ENCODE assay signal across 14 mouse cellular contexts in the genomic region with DNA sequence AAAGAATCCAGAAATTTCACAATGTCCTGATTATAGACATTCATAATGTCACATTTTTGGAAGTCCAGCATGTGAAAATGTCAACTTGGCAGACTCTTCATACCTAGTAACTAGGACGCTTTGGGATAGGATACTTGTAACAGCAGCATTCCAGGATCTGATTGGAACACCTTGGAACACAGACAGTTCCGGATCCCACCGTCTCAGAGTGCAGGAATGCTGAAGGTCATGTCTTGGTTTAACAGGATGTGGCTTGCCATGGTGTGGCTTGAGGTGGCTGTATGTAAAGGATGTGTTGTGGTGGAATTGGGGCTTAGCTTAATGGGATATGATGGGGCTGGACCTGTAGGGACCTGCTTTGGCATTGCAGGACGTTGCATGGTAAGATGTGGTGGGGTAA. TPM values are rescaled to one million over a fixed set of nuclear protein-coding genes. Genes with fewer than 3 reads are reported as not detected.
A peak's percentile ranks its signal among the peaks of the same experiment; 100 is the strongest.
DNase-seq lines count a peak whose midpoint lies in the region; ATAC-seq and TF ChIP-seq lines count a peak whose summit lies in the region.
"Had no signal": no experiment of that assay in that cellular context is flagged by ENCODE, and none has a peak within 500 bp of the region (broad histone marks: within the 10 kb centered on the region; RNA-seq: fewer than 3 reads in every experiment).

No protein-coding gene starts in this region.

- no peak for DNase-seq in left cerebral cortex, adult 2 months (ENCODE audit: extremely low spot score in 1 of 2, low spot score in 2 of 2)
- no peak for DNase-seq in left cerebral cortex, postnatal 36 days (ENCODE audit: low spot score in 2 of 2)
- peak; percentile 46 for DNase-seq in brain, adult 2 months (ENCODE audit: low read depth, low spot score)
- DNase-seq in adrenal gland, postnatal 36 days, result no peak
- DNase-seq in kidney, adult 9 months, result no peak
- DNase-seq: gastrocnemius, postnatal 36 days; kidney, adult 18-20 months; kidney, postnatal 25 days; liver, embryonic 13.5 days; thymus, adult 2 months had no signal

- H3K27ac ChIP-seq in left cerebral cortex, adult 2 months, result peak overlapping the region; percentile 92
- no peak overlapping the region for H3K27ac ChIP-seq in hindbrain, embryonic 15.5 days (replicated peaks)
- no peak overlapping the region for H3K27ac ChIP-seq in neural tube, embryonic 13.5 days (replicated peaks)
- H3K27ac ChIP-seq: liver, embryonic 13.5 days had no signal

- peak overlapping the region; percentile 50; the same call in 1 of the 2 replicates for H3K9ac ChIP-seq in hindbrain, embryonic 15.5 days
- no peak overlapping the region for H3K9ac ChIP-seq in neural tube, embryonic 13.5 days
- H3K9ac ChIP-seq: liver, embryonic 13.5 days had no signal

- no peaks in the 10 kb centered on the region for H3K9me3 ChIP-seq in hindbrain, embryonic 15.5 days
- no peaks in the 10 kb centered on the region for H3K9me3 ChIP-seq in neural tube, embryonic 13.5 days
- H3K9me3 ChIP-seq: liver, embryonic 13.5 days had no signal

- no peaks in the 10 kb centered on the region for H3K27me3 ChIP-seq in hindbrain, embryonic 15.5 days
- no peaks in the 10 kb centered on the region for H3K27me3 ChIP-seq in neural tube, embryonic 13.5 days

- 75% methylated on average over 4 of the region's 4 CpGs for WGBS in hindbrain, embryonic 15.5 days
- WGBS in neural tube, embryonic 13.5 days, result 77% methylated on average over 4 of the region's 4 CpGs

- peaks cover 5% of the 10 kb centered on the region; the same call in 1 of the 2 replicates for H3K36me3 ChIP-seq in hindbrain, embryonic 15.5 days
- H3K36me3 ChIP-seq in neural tube, embryonic 13.5 days, result 0 out of 2 replicates have a peak, but pooled peaks cover 6% of the 10 kb centered on the region
- H3K36me3 ChIP-seq: liver, embryonic 13.5 days had no signal

- no peak for TF ChIP-seq CTCF in left cerebral cortex, adult 2 months (IDR thresholded peaks at IDR 0.05)

- H3K4me2 ChIP-seq in hindbrain, embryonic 15.5 days, result peak overlapping the region; percentile 59
- H3K4me2 ChIP-seq in neural tube, embryonic 13.5 days, result peak overlapping the region; percentile 60

- peaks cover 6% of the 10 kb centered on the region for H3K4me1 ChIP-seq in hindbrain, embryonic 15.5 days (replicated peaks)
- peaks cover 5% of the 10 kb centered on the region for H3K4me1 ChIP-seq in neural tube, embryonic 13.5 days (replicated peaks)

- intact Hi-C loops in left cerebral cortex, adult 2 months (cut with DNase I), result no loop called here
- intact Hi-C loops in left cerebral cortex, postnatal 36 days (cut with DNase I), result no loop called here

- peak overlapping the region; percentile 56; the same call in 1 of the 2 replicates for H3K4me3 ChIP-seq in left cerebral cortex, adult 2 months
- H3K4me3 ChIP-seq in hindbrain, embryonic 15.5 days, result peak overlapping the region; percentile 54
- H3K4me3 ChIP-seq in neural tube, embryonic 13.5 days, result peak overlapping the region; percentile 52

- ATAC-seq in hindbrain, embryonic 15.5 days (ENCODE audit: low FRiP score, low read depth), result no peak
- no peak for ATAC-seq in neural tube, embryonic 13.5 days (ENCODE audit: low read depth)
- ATAC-seq: activated CD4-positive, CD25-positive, alpha-beta regulatory T cell, adult 4 months; CD4-positive, CD25-positive, alpha-beta regulatory T cell, adult 4 months had no signal

RNA-seq across cellular contexts. Expression of a gene that starts 1.2 kb away (rescaled TPM):
- total RNA-seq in left cerebral cortex, adult 2 months (2021), result 10 to 100 TPM; 74.7 to 84.7 TPM
- total RNA-seq in left cerebral cortex, postnatal 36 days (2021), result 10 to 100 TPM; 74.4 to 76.7 TPM
- polyA plus RNA-seq in hindbrain, embryonic 15.5 days (2015; fragmentation: Nextera tagmentation; extraction: Ambion mirVana), result 47.0 and 52.9 TPM in 2 replicates
- 40.9 and 47.3 TPM in 2 replicates for polyA plus RNA-seq in neural tube, embryonic 13.5 days (2015; fragmentation: Nextera tagmentation; extraction: Ambion mirVana)
- total RNA-seq in adrenal gland, postnatal 36 days (2021), result 1 to 10 TPM; 6.8 to 7.9 TPM

RNA-seq across cellular contexts. Expression of a gene that starts 11.8 kb away (rescaled TPM):
- total RNA-seq in left cerebral cortex, adult 2 months (2021), result 10 to 100 TPM; 34.8 to 35.7 TPM
- 10 to 100 TPM; 33.5 to 35.9 TPM for total RNA-seq in left cerebral cortex, postnatal 36 days (2021)
- polyA plus RNA-seq in hindbrain, embryonic 15.5 days (2015; fragmentation: Nextera tagmentation; extraction: Ambion mirVana), result 29.9 and 32.9 TPM in 2 replicates
- polyA plus RNA-seq in neural tube, embryonic 13.5 days (2015; fragmentation: Nextera tagmentation; extraction: Ambion mirVana), result 27.2 and 35.5 TPM in 2 replicates
- 10 to 100 TPM; 57.2 to 94.7 TPM for total RNA-seq in adrenal gland, postnatal 36 days (2021)

RNA-seq across cellular contexts. Expression of a gene that starts 29.1 kb away (rescaled TPM):
- total RNA-seq in left cerebral cortex, adult 2 months (2021), result 10 to 100 TPM; 14.5 to 16.6 TPM
- total RNA-seq in left cerebral cortex, postnatal 36 days (2021), result 10 to 100 TPM; 15.9 to 16.8 TPM
- polyA plus RNA-seq in hindbrain, embryonic 15.5 days (2015; fragmentation: Nextera tagmentation; extraction: Ambion mirVana), result 22.7 and 25.7 TPM in 2 replicates
- polyA plus RNA-seq in neural tube, embryonic 13.5 days (2015; fragmentation: Nextera tagmentation; extraction: Ambion mirVana), result 20.5 and 21.2 TPM in 2 replicates
- total RNA-seq in adrenal gland, postnatal 36 days (2021), result 1 to 10 TPM; 7.7 to 8.0 TPM

RNA-seq across cellular contexts. Expression of a gene that starts 47.1 kb away (rescaled TPM):
- total RNA-seq in left cerebral cortex, adult 2 months (2021), result 10 to 100 TPM; 23.8 to 24.3 TPM
- 10 to 100 TPM; 22.8 to 27.2 TPM for total RNA-seq in left cerebral cortex, postnatal 36 days (2021)
- 48.8 and 51.0 TPM in 2 replicates for polyA plus RNA-seq in hindbrain, embryonic 15.5 days (2015; fragmentation: Nextera tagmentation; extraction: Ambion mirVana)
- polyA plus RNA-seq in neural tube, embryonic 13.5 days (2015; fragmentation: Nextera tagmentation; extraction: Ambion mirVana), result 45.5 and 49.2 TPM in 2 replicates
- 10 to 100 TPM; 20.6 to 28.8 TPM for total RNA-seq in adrenal gland, postnatal 36 days (2021)

RNA-seq across cellular contexts. Expression of a gene that starts 59.4 kb away (rescaled TPM):
- total RNA-seq in left cerebral cortex, adult 2 months (2021), result 100 to 1,000 TPM in 1 of 2 experiments, 10 to 100 TPM in 1; 86.0 to 124 TPM
- total RNA-seq in left cerebral cortex, postnatal 36 days (2021), result 100 to 1,000 TPM; 124 to 126 TPM
- polyA plus RNA-seq in hindbrain, embryonic 15.5 days (2015; fragmentation: Nextera tagmentation; extraction: Ambion mirVana), result 289 and 303 TPM in 2 replicates
- 336 and 349 TPM in 2 replicates for polyA plus RNA-seq in neural tube, embryonic 13.5 days (2015; fragmentation: Nextera tagmentation; extraction: Ambion mirVana)
- total RNA-seq in adrenal gland, postnatal 36 days (2021), result 100 to 1,000 TPM in 1 of 2 experiments, 10 to 100 TPM in 1; 97.4 to 129 TPM

Comparison
In these comparisons a context has a peak if more than half of its experiments do, and no peak if none do; other contexts are left out.
1. RNA of a gene that starts 1.2 kb away (total RNA-seq): 74.7 to 84.7 TPM in left cerebral cortex, adult 2 months and 74.4 to 76.7 TPM in left cerebral cortex, postnatal 36 days; 6.8 to 7.9 TPM in adrenal gland, postnatal 36 days; every median in the first group is over 4 times any median in the second.
2. Peak in every context shown above with its lines, with median percentiles within 50 percentile points of each other: H3K4me3 ChIP-seq.